Mouse (Mus musculus) liver, embryonic 14.5 days (tissue): Measurements from ENCODE around the gene Onecut1. TPM values are rescaled to one million over a fixed set of nuclear protein-coding genes. Genes with fewer than 3 reads are reported as not detected.

ENCODE experiments used
- ATAC-seq: fragments of 200-750 bp; cut with Nextera tagmentation; 2 replicates; pipeline ENCODE4 v1.8.0; 2017; ENCODE audit warnings: moderate number of reproducible peaks, mild to moderate bottlenecking, moderate library complexity; ENCODE audit not compliant: insufficient read depth
- DNase-seq, 3 experiments: peaks; one replicate each; pipeline ENCODE4 v3.0.0-alpha.2; 2012 to 2013; ENCODE audit warnings: low read depth in 3 of 3, low spot score in 3 of 3
- H3K27ac ChIP-seq: fragments of 300-500 bp; sonication (generic); 2 replicates; pipeline ENCODE4 v1.5.1; 2014; ENCODE audit warnings: moderate library complexity, mild to moderate bottlenecking, control low read depth, inconsistent platforms
- H3K27me3 ChIP-seq: fragments of 300-500 bp; sonication (generic); 2 replicates; pipeline ENCODE4 v1.6.1; 2014; ENCODE audit warnings: mild to moderate bottlenecking, low read length, moderate library complexity; ENCODE audit not compliant: control insufficient read depth, insufficient read depth
- H3K36me3 ChIP-seq: fragments of 300-500 bp; sonication (generic); replicated peaks from 2 replicates; pipeline ENCODE4 v1.6.1; 2014; ENCODE audit warnings: low read depth; ENCODE audit not compliant: control insufficient read depth, insufficient read depth
- H3K4me1 ChIP-seq, 2 experiments: fragments of 200-500 bp in 1 of 2; fragments of 300-500 bp in 1 of 2; sonication (generic) in 1 of 2; replicated peaks; 2 replicates each; pipeline ENCODE4 v1.6.1; 2012 to 2014; ENCODE audit warnings: antibody characterized with exemption in 1 of 2, inconsistent platforms in 1 of 2, low read length in 1 of 2; ENCODE audit not compliant: control insufficient read depth in 2 of 2, insufficient read depth in 2 of 2
- H3K4me2 ChIP-seq: fragments of 300-500 bp; sonication (generic); 2 replicates; pipeline ENCODE4 v1.6.1; 2014; ENCODE audit warnings: low read depth, mild to moderate bottlenecking, control low read depth, moderate library complexity
- H3K4me3 ChIP-seq, 2 experiments: fragments of 200-500 bp in 1 of 2; fragments of 300-500 bp in 1 of 2; sonication (generic) in 1 of 2; 2 replicates each; pipeline ENCODE4 v1.5.1; 2012 to 2014; ENCODE audit warnings: low read depth in 2 of 2, low read length in 2 of 2, mild to moderate bottlenecking in 2 of 2, control low read depth in 1 of 2, inconsistent platforms in 1 of 2, moderate library complexity in 1 of 2; ENCODE audit not compliant: insufficient read depth in 1 of 2
- H3K9ac ChIP-seq: fragments of 300-500 bp; sonication (generic); replicated peaks from 2 replicates; pipeline ENCODE4 v1.6.1; 2014; ENCODE audit warnings: mild to moderate bottlenecking, control low read depth, moderate library complexity
- H3K9me3 ChIP-seq: fragments of 300-500 bp; sonication (generic); 2 replicates; pipeline ENCODE4 v1.6.1; 2016; ENCODE audit warnings: low read length, mixed read lengths; ENCODE audit not compliant: control insufficient read depth
- CTCF ChIP-seq: IDR thresholded peaks from 2 replicates; pipeline ENCODE4 v1.5.1; 2016; ENCODE audit warnings: antibody characterized with exemption, low read depth, control low read depth
- EP300 ChIP-seq: IDR thresholded peaks from 2 replicates; pipeline ENCODE4 v1.6.1; 2016; ENCODE audit warnings: antibody characterized with exemption, low read depth
- WGBS: fragments of 180-500 bp; shearing (Covaris S2); extraction: QIAGEN DNeasy Blood & Tissue Kit; methylation state at CpG from one replicate; pipeline ENCODE4 v1.1.7; 2014; ENCODE audit not compliant: insufficient replicate concordance; 5-methylcytosine and 5-hydroxymethylcytosine counted together
- polyA plus RNA-seq, 2 experiments: library from polyadenylated mRNA; depleted of rRNA in 1 of 2; stranded (reverse) in 1 of 2; unstranded in 1 of 2; fragments of >200 nt; fragmentation: Nextera tagmentation in 1 of 2; extraction: Ambion mirVana in 1 of 2; gene quantifications; 2 replicates each; pipeline versions ENCODE4 v1.2.1 to v1.2.3; 2012 to 2014

Onecut1 gene
- polyA plus RNA-seq, 2 experiments = 0.77 to 1.1 TPM

DNA sequence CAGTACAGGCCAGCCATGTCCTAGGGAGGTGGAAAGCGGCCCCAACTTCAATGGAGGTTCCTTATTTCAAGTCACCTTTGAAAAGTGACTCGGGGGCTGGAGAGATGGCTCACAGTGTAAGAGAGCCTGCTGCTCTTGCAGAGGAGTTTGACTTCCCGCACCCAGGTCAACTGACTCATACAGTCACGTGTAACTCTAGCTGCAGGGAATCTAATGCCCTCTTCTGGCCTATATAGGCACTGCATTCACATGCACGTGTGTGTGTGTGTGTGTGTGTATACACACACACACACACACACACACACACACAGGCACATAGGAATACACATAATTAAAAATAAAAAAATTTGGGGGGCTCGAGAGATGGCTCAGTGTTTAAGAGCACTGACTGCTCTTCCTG is 14.6 kb downstream of the Onecut1 start:
- DNase-seq (no peak), ATAC-seq (no peak)
- Histone ChIP-seq H3K9ac (no peak overlapping the region), H3K4me1 (no peaks in the 10 kb centered on the region), H3K27me3 (no peaks in the 10 kb centered on the region), H3K4me2 (no peak overlapping the region), H3K4me3 (no peak overlapping the region), H3K9me3 (no peaks in the 10 kb centered on the region), H3K27ac (no peak overlapping the region), H3K36me3 (no peaks in the 10 kb centered on the region)
- 45% methylated on average over 6 of the region's 6 CpGs for WGBS
- peak; percentile 19; the same call in 1 of the 2 replicates for TF ChIP-seq CTCF
- no peak for TF ChIP-seq EP300

DNA sequence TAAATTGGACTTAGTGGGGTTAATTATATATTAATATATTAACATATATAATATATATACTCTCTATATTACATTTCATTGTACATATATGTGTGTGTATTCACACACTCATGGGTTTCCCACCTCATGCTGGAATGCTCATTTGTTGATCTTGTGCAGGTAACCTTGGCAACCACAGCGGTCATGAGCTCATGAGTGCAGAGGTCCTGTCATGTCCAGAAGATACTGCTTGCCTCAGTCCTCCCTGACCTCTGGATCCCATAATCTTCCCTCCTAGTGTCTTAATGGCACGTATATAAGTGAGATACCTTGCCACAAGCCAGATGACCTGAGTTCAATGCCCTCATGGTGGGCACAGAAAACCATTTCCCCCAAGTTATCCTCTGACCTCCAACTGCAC is 16.0 kb downstream of the Onecut1 start:
- no peak overlapping the region for H3K9ac ChIP-seq
- no peaks in the 10 kb centered on the region for H3K27me3 ChIP-seq
- 58% methylated on average over 2 of the region's 2 CpGs for WGBS
- no peak overlapping the region for H3K4me2 ChIP-seq
- ATAC-seq (no peak), DNase-seq (no peak)
- no peak overlapping the region for H3K4me3 ChIP-seq
- no peak for TF ChIP-seq CTCF
- TF ChIP-seq EP300 = no peak
- no peaks in the 10 kb centered on the region for H3K4me1 ChIP-seq
- no peaks in the 10 kb centered on the region for H3K9me3 ChIP-seq
- no peak overlapping the region for H3K27ac ChIP-seq
- no peaks in the 10 kb centered on the region for H3K36me3 ChIP-seq

DNA sequence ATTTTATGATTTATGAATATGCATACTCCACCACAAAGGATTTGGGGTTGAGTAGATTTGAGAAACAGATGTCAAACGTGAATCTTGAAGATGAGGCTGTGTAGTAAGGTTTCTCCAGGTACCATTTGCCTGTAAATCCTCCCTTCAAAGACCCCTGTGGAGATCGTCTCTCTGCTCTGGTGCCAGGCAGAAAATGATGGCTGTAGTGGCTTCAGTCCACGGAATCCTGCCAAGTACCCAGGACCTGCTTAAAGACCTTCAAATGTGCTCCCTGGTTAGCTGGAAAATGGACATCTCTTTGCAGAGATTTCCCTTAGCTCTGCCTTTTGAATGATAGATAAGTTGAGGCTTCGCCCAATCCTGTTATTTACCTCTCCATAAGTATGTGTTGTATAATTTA is 26.1 kb downstream of the Onecut1 start:
- Histone ChIP-seq H3K27me3 (no peaks in the 10 kb centered on the region), H3K4me1 (no peaks in the 10 kb centered on the region), H3K4me3 (no peak overlapping the region), H3K9me3 (no peaks in the 10 kb centered on the region), H3K27ac (no peak overlapping the region), H3K9ac (no peak overlapping the region), H3K4me2 (no peak overlapping the region), H3K36me3 (no peaks in the 10 kb centered on the region)
- TF ChIP-seq CTCF (no peak), EP300 (no peak)
- DNase-seq (no peak), ATAC-seq (no peak)
- 53% methylated on average over 4 of the region's 4 CpGs for WGBS

DNA sequence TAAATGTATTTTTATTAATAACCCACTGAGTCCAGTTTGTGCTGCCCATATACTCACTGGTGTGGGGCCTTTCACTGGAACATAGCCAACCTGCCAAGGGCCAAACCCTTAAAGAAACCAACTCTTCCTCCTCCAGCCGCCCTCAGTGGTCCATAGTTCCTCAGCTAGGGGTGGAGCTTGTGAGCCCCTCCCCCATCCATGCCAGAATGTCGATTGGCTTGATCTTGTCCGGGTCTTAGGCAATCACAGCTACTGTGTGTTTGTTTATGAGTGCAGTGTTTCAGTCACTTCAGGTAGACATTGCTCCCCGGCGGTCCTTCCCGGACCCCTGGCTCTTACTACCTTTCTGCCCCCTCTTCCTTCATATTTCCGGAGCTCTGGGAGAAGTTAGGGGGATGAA is 35.0 kb downstream of the Onecut1 start:
- Histone ChIP-seq H3K9me3 (no peaks in the 10 kb centered on the region), H3K27ac (no peak overlapping the region), H3K4me2 (no peak overlapping the region), H3K36me3 (no peaks in the 10 kb centered on the region), H3K9ac (no peak overlapping the region), H3K27me3 (no peaks in the 10 kb centered on the region), H3K4me1 (no peaks in the 10 kb centered on the region), H3K4me3 (no peak overlapping the region)
- DNase-seq (no peak), ATAC-seq (no peak)
- TF ChIP-seq EP300 = no peak
- no peak for TF ChIP-seq CTCF
- 65% methylated on average over 7 of the region's 7 CpGs for WGBS

DNA sequence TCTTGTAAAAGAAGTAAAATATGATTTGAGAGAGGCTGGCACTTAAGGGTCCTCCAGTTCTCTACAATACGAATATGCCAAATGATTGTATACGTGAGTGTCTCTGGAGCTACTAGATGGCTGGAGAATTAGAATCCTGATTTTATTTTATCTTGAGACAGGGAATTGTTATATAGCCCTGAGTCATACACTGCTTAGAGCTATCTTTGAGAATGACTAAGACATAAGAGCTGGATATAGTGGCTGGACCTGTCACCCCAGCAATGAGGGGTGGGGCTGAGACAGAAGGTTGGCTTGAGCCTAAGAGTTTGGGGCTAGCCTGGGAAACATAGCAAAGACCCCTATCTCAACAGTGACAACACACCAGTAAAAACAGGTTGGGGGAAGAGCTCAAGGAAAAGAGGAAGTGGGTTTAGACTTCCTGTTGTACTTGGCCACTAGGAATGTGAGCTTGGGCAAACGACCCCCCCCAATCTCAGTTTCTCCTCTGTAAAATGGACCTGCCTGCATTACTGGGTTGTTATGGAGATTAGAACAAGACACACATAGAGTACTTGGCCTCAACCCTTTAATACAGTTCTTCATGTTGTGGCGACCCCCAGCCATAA is 35.8 kb downstream of the Onecut1 start:
- ATAC-seq (no peak), DNase-seq (no peak)
- Histone ChIP-seq H3K4me1 (no peaks in the 10 kb centered on the region), H3K9ac (no peak overlapping the region), H3K4me3 (no peak overlapping the region), H3K4me2 (no peak overlapping the region), H3K36me3 (no peaks in the 10 kb centered on the region), H3K27ac (no peak overlapping the region), H3K9me3 (no peaks in the 10 kb centered on the region), H3K27me3 (no peaks in the 10 kb centered on the region)
- WGBS = 51% methylated on average over 4 of the region's 4 CpGs
- TF ChIP-seq CTCF (no peak), EP300 (no peak)
